ENCODE assay signal across 11 mouse cellular contexts in genomic region chr19:46562581-46563515, GRCm38 (mm10). TPM values are rescaled to one million over a fixed set of nuclear protein-coding genes. Genes with fewer than 3 reads are reported as not detected.
DNase-seq lines count a peak whose midpoint lies in the region; ATAC-seq and TF ChIP-seq lines count a peak whose summit lies in the region.
"Had no signal": no experiment of that assay in that cellular context is flagged by ENCODE, and none has a peak within 500 bp of the region (broad histone marks: within the 10 kb centered on the region; RNA-seq: fewer than 3 reads in every experiment).

No protein-coding gene starts in this region.

- WGBS in hindbrain, postnatal 0 days, result 85% methylated on average over 14 of the region's 14 CpGs

- H3K9ac ChIP-seq in hindbrain, postnatal 0 days (replicated peaks; ENCODE audit: low read length), result no peak overlapping the region
- H3K9ac ChIP-seq: hindbrain, embryonic 15.5 days; limb, embryonic 13.5 days had no signal

- no peak for ATAC-seq in hindbrain, postnatal 0 days
- no peak for ATAC-seq in megakaryocyte, adult 5-6 weeks (ENCODE audit: poor library complexity, severe bottlenecking)
- ATAC-seq: activated CD4-positive, CD25-positive, alpha-beta regulatory T cell, adult 4 months had no signal

- no peaks in the 10 kb centered on the region for H3K9me3 ChIP-seq in hindbrain, postnatal 0 days (ENCODE audit: low read length)
- H3K9me3 ChIP-seq: hindbrain, embryonic 15.5 days; limb, embryonic 13.5 days had no signal

- no peaks in the 10 kb centered on the region for H3K4me1 ChIP-seq in hindbrain, postnatal 0 days (ENCODE audit: insufficient read depth, low read length)

- H3K36me3 ChIP-seq in hindbrain, postnatal 0 days (ENCODE audit: insufficient read depth, low read length), result peaks cover 3% of the 10 kb centered on the region; the same call in 1 of the 2 replicates

- no peaks in the 10 kb centered on the region for H3K27me3 ChIP-seq in hindbrain, postnatal 0 days (ENCODE audit: insufficient read depth, low read length)
- H3K27me3 ChIP-seq: hindbrain, embryonic 15.5 days; limb, embryonic 13.5 days had no signal

- no peak overlapping the region for H3K4me3 ChIP-seq in layer of hippocampus, adult 2 months
- H3K4me3 ChIP-seq in hindbrain, postnatal 0 days (ENCODE audit: low read length), result no peak overlapping the region
- H3K4me3 ChIP-seq: hindbrain, embryonic 15.5 days; limb, embryonic 13.5 days had no signal

- TF ChIP-seq CTCF in layer of hippocampus, adult 2 months (conservative IDR thresholded peaks at IDR 0.05), result no peak
- no peak for TF ChIP-seq CTCF in hindbrain, postnatal 0 days (IDR thresholded peaks at IDR 0.05; ENCODE audit: low read depth)

- H3K4me2 ChIP-seq in hindbrain, postnatal 0 days (ENCODE audit: low read depth, low read length), result no peak overlapping the region
- H3K4me2 ChIP-seq: hindbrain, embryonic 15.5 days; limb, embryonic 13.5 days had no signal

- DNase-seq in layer of hippocampus, adult 2 months (ENCODE audit: low spot score in 2 of 2), result no peak
- no peak for DNase-seq in layer of hippocampus, adult 18-20 months (ENCODE audit: low spot score in 2 of 2)
- peak; percentile 65 for DNase-seq in cerebellum, adult 8-10 months
- peak; percentile 51 to 67 for DNase-seq in heart, adult 18-20 months
- DNase-seq in hindbrain, postnatal 0 days (ENCODE audit: low spot score), result no peak
- DNase-seq in kidney, postnatal 4 days, result no peak
- no peak for DNase-seq in urinary bladder, postnatal 25 days (ENCODE audit: low spot score)

- peak overlapping the region; percentile 40 for H3K27ac ChIP-seq in layer of hippocampus, adult 2 months
- peak overlapping the region; percentile 54; the same call in 1 of the 2 replicates for H3K27ac ChIP-seq in hindbrain, postnatal 0 days
- H3K27ac ChIP-seq: hindbrain, embryonic 15.5 days; limb, embryonic 13.5 days had no signal

RNA-seq across cellular contexts. Expression of gene Arl3, which starts 10.2 kb away (rescaled TPM):
- total RNA-seq in layer of hippocampus, adult 2 months (2021), result 100 to 1,000 TPM; 122 to 129 TPM
- 100 to 1,000 TPM; 127 to 132 TPM for total RNA-seq in layer of hippocampus, adult 18-20 months (2021)
- 10 to 100 TPM; 34.6 to 38.1 TPM for total RNA-seq in heart, adult 18-20 months (2021)
- 66.2 and 71.1 TPM in 2 replicates for total RNA-seq in hindbrain, postnatal 0 days (2014; rRNA removed)
- 220 and 224 TPM in 2 replicates for polyA plus RNA-seq in hindbrain, postnatal 0 days (2015; fragmentation: Nextera tagmentation; extraction: Ambion mirVana)
- total RNA-seq in megakaryocyte, adult 5-6 weeks (2015), result 13.5 and 15.7 TPM in 2 replicates
- 13.2 and 21.6 TPM in 2 replicates for total RNA-seq in megakaryocyte, adult 5-6 weeks (2017)

RNA-seq across cellular contexts. Expression of gene Sfxn2, which starts 10.3 kb away (rescaled TPM):
- 1 to 10 TPM; 7.4 to 8.3 TPM for total RNA-seq in layer of hippocampus, adult 2 months (2021)
- total RNA-seq in layer of hippocampus, adult 18-20 months (2021), result 1 to 10 TPM; 5.2 to 7.6 TPM
- 1 to 10 TPM; 2.0 to 2.8 TPM for total RNA-seq in heart, adult 18-20 months (2021)
- 8.1 and 10.2 TPM in 2 replicates for total RNA-seq in hindbrain, postnatal 0 days (2014; rRNA removed)
- polyA plus RNA-seq in hindbrain, postnatal 0 days (2015; fragmentation: Nextera tagmentation; extraction: Ambion mirVana), result 12.0 and 13.0 TPM in 2 replicates
- total RNA-seq in megakaryocyte, adult 5-6 weeks (2015), result 5.2 and 6.6 TPM in 2 replicates
- total RNA-seq in megakaryocyte, adult 5-6 weeks (2017), result 7.7 and 9.6 TPM in 2 replicates

RNA-seq across cellular contexts. Expression of gene Wbp1l, which starts 36.0 kb away (rescaled TPM):
- 10 to 100 TPM; 33.5 to 38.0 TPM for total RNA-seq in layer of hippocampus, adult 2 months (2021)
- 10 to 100 TPM; 38.1 to 40.1 TPM for total RNA-seq in layer of hippocampus, adult 18-20 months (2021)
- 10 to 100 TPM; 46.9 to 60.7 TPM for total RNA-seq in heart, adult 18-20 months (2021)
- total RNA-seq in hindbrain, postnatal 0 days (2014; rRNA removed), result 52.3 and 56.9 TPM in 2 replicates
- 30.3 and 31.6 TPM in 2 replicates for polyA plus RNA-seq in hindbrain, postnatal 0 days (2015; fragmentation: Nextera tagmentation; extraction: Ambion mirVana)
- total RNA-seq in megakaryocyte, adult 5-6 weeks (2015), result 23.4 and 23.8 TPM in 2 replicates
- total RNA-seq in megakaryocyte, adult 5-6 weeks (2017), result 36.9 and 39.8 TPM in 2 replicates

Comparison
In these comparisons a context has a peak if more than half of its experiments do, and no peak if none do; other contexts are left out.
1. DNase-seq: peak in cerebellum, adult 8-10 months (single experiment) and heart, adult 18-20 months (2 of 2); none in layer of hippocampus, adult 2 months (0 of 2), layer of hippocampus, adult 18-20 months (0 of 2), hindbrain, postnatal 0 days (single experiment), kidney, postnatal 4 days (0 of 2) and urinary bladder, postnatal 25 days (single experiment).